Mouse (Mus musculus): ENCODE results near the gene Hormad2. TPM values are rescaled to one million over a fixed set of nuclear protein-coding genes. Genes with fewer than 3 reads are reported as not detected.

Gene Hormad2
- polyA plus RNA-seq, 1 experiment from 2014 or later = not detected

- no peak for DNase-seq (ENCODE audit: low spot score)
- no peaks in the 10 kb centered on the region for H3K9me3 ChIP-seq
- no peak overlapping the region for H3K4me3 ChIP-seq
- no peak overlapping the region for H3K27ac ChIP-seq
- 80% methylated on average over 4 of the region's 4 CpGs for WGBS
- H3K27me3 ChIP-seq (ENCODE audit: insufficient read depth, poor library complexity, severe bottlenecking) = no peaks in the 10 kb centered on the region
- no peaks in the 10 kb centered on the region for H3K4me1 ChIP-seq (replicated peaks)
- H3K36me3 ChIP-seq = no peaks in the 10 kb centered on the region
Observed at GRCm38 (mm10) chr11:4379857-4380256, 61.0 kb downstream of the Hormad2 start.

- H3K4me3 ChIP-seq = no peak overlapping the region
- no peaks in the 10 kb centered on the region for H3K27me3 ChIP-seq (ENCODE audit: insufficient read depth, poor library complexity, severe bottlenecking)
- WGBS = 87% methylated on average over 4 of the region's 4 CpGs
- no peaks in the 10 kb centered on the region for H3K9me3 ChIP-seq
- no peak for DNase-seq (ENCODE audit: low spot score)
- H3K27ac ChIP-seq = no peak overlapping the region
- H3K4me1 ChIP-seq (replicated peaks) = no peaks in the 10 kb centered on the region
- H3K36me3 ChIP-seq = no peaks in the 10 kb centered on the region
Observed at GRCm38 (mm10) chr11:4366389-4366788, 74.5 kb downstream of the Hormad2 start.

GRCm38 (mm10) chr11:4355430-4355829, 85.5 kb downstream of the Hormad2 start:
- Histone ChIP-seq H3K4me1 (replicated peaks) (no peaks in the 10 kb centered on the region), H3K9me3 (peaks cover 6% of the 10 kb centered on the region; the same call in 1 of the 2 replicates), H3K27ac (no peak overlapping the region), H3K36me3 (no peaks in the 10 kb centered on the region), H3K27me3 (ENCODE audit: insufficient read depth, poor library complexity, severe bottlenecking) (0 out of 2 replicates have a peak, but pooled peaks cover 6% of the 10 kb centered on the region), H3K4me3 (no peak overlapping the region)
- DNase-seq (ENCODE audit: low spot score) = no peak
- 71% methylated on average over 5 of the region's 5 CpGs for WGBS

- H3K4me3 ChIP-seq = no peak overlapping the region
- H3K36me3 ChIP-seq = no peaks in the 10 kb centered on the region
- H3K9me3 ChIP-seq = no peaks in the 10 kb centered on the region
- H3K4me1 ChIP-seq (replicated peaks) = no peaks in the 10 kb centered on the region
- 68% methylated on average over 3 of the region's 3 CpGs for whole genome bisulfite sequencing
- no peak overlapping the region for H3K27ac ChIP-seq
- 0 out of 2 replicates have a peak, but pooled peaks cover 6% of the 10 kb centered on the region for H3K27me3 ChIP-seq (ENCODE audit: insufficient read depth, poor library complexity, severe bottlenecking)
- no peak for DNase-seq (ENCODE audit: low spot score)
Observed at GRCm38 (mm10) chr11:4352637-4353036, 88.3 kb downstream of the Hormad2 start.

- H3K27me3 ChIP-seq (ENCODE audit: insufficient read depth, poor library complexity, severe bottlenecking) = no peaks in the 10 kb centered on the region
- H3K9me3 ChIP-seq = no peaks in the 10 kb centered on the region
- no peak overlapping the region for H3K4me3 ChIP-seq
- no peaks in the 10 kb centered on the region for H3K36me3 ChIP-seq
- H3K4me1 ChIP-seq (replicated peaks) = peaks cover 15% of the 10 kb centered on the region
- H3K27ac ChIP-seq = no peak overlapping the region
- DNase-seq (ENCODE audit: low spot score) = no peak
- 45% methylated on average over 4 of the region's 4 CpGs for WGBS
Observed at GRCm38 (mm10) chr11:4343926-4344325, 97.0 kb downstream of the Hormad2 start.

GRCm38 (mm10) chr11:4342027-4342426, 98.9 kb downstream of the Hormad2 start:
- peaks cover 15% of the 10 kb centered on the region for H3K4me1 ChIP-seq (replicated peaks)
- 70% methylated on average over 7 of the region's 7 CpGs for WGBS
- no peak for DNase-seq (ENCODE audit: low spot score)
- no peaks in the 10 kb centered on the region for H3K36me3 ChIP-seq
- H3K4me3 ChIP-seq = no peak overlapping the region
- no peak overlapping the region for H3K27ac ChIP-seq
- H3K9me3 ChIP-seq = no peaks in the 10 kb centered on the region
- H3K27me3 ChIP-seq (ENCODE audit: insufficient read depth, poor library complexity, severe bottlenecking) = no peaks in the 10 kb centered on the region

GRCm38 (mm10) chr11:4340109-4340779, 100.7 kb downstream of the Hormad2 start:
- no peak for DNase-seq (ENCODE audit: low spot score)
- Histone ChIP-seq H3K27ac (no peak overlapping the region), H3K4me3 (no peak overlapping the region), H3K9me3 (no peaks in the 10 kb centered on the region), H3K4me1 (replicated peaks) (peaks cover 15% of the 10 kb centered on the region), H3K27me3 (ENCODE audit: insufficient read depth, poor library complexity, severe bottlenecking) (no peaks in the 10 kb centered on the region), H3K36me3 (no peaks in the 10 kb centered on the region)
- WGBS = 91% methylated on average over 9 of the region's 9 CpGs

- Histone ChIP-seq H3K27ac (no peak overlapping the region), H3K36me3 (no peaks in the 10 kb centered on the region), H3K4me1 (replicated peaks) (peaks cover 15% of the 10 kb centered on the region), H3K4me3 (no peak overlapping the region), H3K27me3 (ENCODE audit: insufficient read depth, poor library complexity, severe bottlenecking) (no peaks in the 10 kb centered on the region), H3K9me3 (no peaks in the 10 kb centered on the region)
- WGBS = 92% methylated on average over 1 of the region's 1 CpGs
- no peak for DNase-seq (ENCODE audit: low spot score)
Observed at GRCm38 (mm10) chr11:4339275-4339674, 101.6 kb downstream of the Hormad2 start.

- Histone ChIP-seq H3K4me3 (no peak overlapping the region), H3K9me3 (no peaks in the 10 kb centered on the region), H3K36me3 (no peaks in the 10 kb centered on the region), H3K27ac (no peak overlapping the region), H3K27me3 (ENCODE audit: insufficient read depth, poor library complexity, severe bottlenecking) (no peaks in the 10 kb centered on the region), H3K4me1 (replicated peaks) (peaks cover 4% of the 10 kb centered on the region; the same call in 1 of the 2 replicates)
- 90% methylated on average over 8 of the region's 8 CpGs for WGBS
- no peak for DNase-seq (ENCODE audit: low spot score)
Observed at GRCm38 (mm10) chr11:4336693-4337283, 104.1 kb downstream of the Hormad2 start.

GRCm38 (mm10) chr11:4335810-4336692, 104.9 kb downstream of the Hormad2 start:
- no peaks in the 10 kb centered on the region for H3K36me3 ChIP-seq
- WGBS = 72% methylated on average over 10 of the region's 10 CpGs
- no peaks in the 10 kb centered on the region for H3K27me3 ChIP-seq (ENCODE audit: insufficient read depth, poor library complexity, severe bottlenecking)
- no peak overlapping the region for H3K27ac ChIP-seq
- DNase-seq (ENCODE audit: low spot score) = no peak
- no peaks in the 10 kb centered on the region for H3K9me3 ChIP-seq
- H3K4me1 ChIP-seq (replicated peaks) = peaks cover 2% of the 10 kb centered on the region; the same call in 1 of the 2 replicates
- no peak overlapping the region for H3K4me3 ChIP-seq

GRCm38 (mm10) chr11:4332961-4333360, 107.9 kb downstream of the Hormad2 start:
- Histone ChIP-seq H3K36me3 (no peaks in the 10 kb centered on the region), H3K4me1 (replicated peaks) (no peaks in the 10 kb centered on the region), H3K4me3 (no peak overlapping the region), H3K27me3 (ENCODE audit: insufficient read depth, poor library complexity, severe bottlenecking) (no peaks in the 10 kb centered on the region), H3K9me3 (no peaks in the 10 kb centered on the region), H3K27ac (no peak overlapping the region)
- no peak for DNase-seq (ENCODE audit: low spot score)
- WGBS = 92% methylated on average over 2 of the region's 2 CpGs

- 83% methylated on average over 3 of the region's 3 CpGs for WGBS
- no peak overlapping the region for H3K4me3 ChIP-seq
- no peaks in the 10 kb centered on the region for H3K9me3 ChIP-seq
- no peaks in the 10 kb centered on the region for H3K36me3 ChIP-seq
- H3K4me1 ChIP-seq (replicated peaks) = no peaks in the 10 kb centered on the region
- H3K27me3 ChIP-seq (ENCODE audit: insufficient read depth, poor library complexity, severe bottlenecking) = peaks cover 3% of the 10 kb centered on the region
- DNase-seq (ENCODE audit: low spot score) = no peak
- H3K27ac ChIP-seq = no peak overlapping the region
Observed at GRCm38 (mm10) chr11:4328188-4328587, 112.7 kb downstream of the Hormad2 start.

- H3K27ac ChIP-seq = no peak overlapping the region
- peaks cover 3% of the 10 kb centered on the region for H3K27me3 ChIP-seq (ENCODE audit: insufficient read depth, poor library complexity, severe bottlenecking)
- peaks cover 6% of the 10 kb centered on the region for H3K4me1 ChIP-seq (replicated peaks)
- H3K4me3 ChIP-seq = no peak overlapping the region
- H3K36me3 ChIP-seq = no peaks in the 10 kb centered on the region
- 70% methylated on average over 11 of the region's 11 CpGs for WGBS
- DNase-seq (ENCODE audit: low spot score) = no peak
- no peaks in the 10 kb centered on the region for H3K9me3 ChIP-seq
Observed at GRCm38 (mm10) chr11:4323481-4323880, 117.4 kb downstream of the Hormad2 start.
